Mouse (Mus musculus): ENCODE measurements around the gene Akap2. TPM values are rescaled to one million over a fixed set of nuclear protein-coding genes. Genes with fewer than 3 reads are reported as not detected.
A peak's percentile ranks its signal among the peaks of the same experiment; 100 is the strongest.

The Akap2 gene
- total and polyA plus RNA-seq, 2 experiments from 2014 or later: 11.5 to 37.7 TPM

DNA sequence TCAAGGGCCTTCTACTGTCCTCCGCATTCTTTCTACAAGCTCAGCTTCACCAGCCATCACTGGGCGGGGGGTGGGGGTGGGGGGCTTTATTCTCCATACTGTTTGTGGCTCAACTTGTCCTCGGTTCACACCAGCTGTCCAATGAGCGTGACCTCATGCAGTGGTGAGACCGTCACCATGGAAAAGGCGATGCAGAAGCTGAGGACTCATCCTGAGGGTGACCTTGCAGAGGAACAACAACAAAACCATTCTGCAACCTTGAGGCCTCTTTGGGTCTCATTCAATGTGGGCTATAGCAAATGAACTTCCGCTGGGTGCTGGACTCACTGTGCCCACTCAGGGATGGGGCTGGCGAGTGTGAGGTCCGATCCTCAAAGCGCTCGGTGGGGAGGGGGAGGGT, 34.1 kb downstream of the Akap2 start:
- ATAC-seq: no peak

DNA sequence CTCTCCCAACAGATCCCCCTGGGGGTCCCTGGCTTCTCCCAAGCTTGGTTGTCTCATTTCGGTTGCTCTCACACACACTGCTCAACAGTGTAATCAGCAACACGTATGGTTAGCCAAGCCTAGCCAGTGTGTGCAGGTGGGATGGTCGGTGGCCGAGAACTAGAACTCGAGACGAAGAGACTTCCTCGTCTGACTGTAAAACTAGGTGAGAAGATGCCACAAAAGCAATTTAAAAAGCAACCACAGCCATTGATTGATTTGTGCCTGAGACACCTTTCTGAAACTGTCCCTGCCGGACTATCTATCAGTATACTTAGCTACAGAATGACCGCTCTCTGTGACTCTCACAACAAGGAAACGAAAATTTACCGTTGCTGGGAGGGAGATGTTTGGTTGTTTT, 37.6 kb downstream of the Akap2 start:
- no peak overlapping the region for H3K9ac ChIP-seq (replicated peaks; ENCODE audit: low read length)
- H3K27ac ChIP-seq: no peak overlapping the region
- DNase-seq (ENCODE audit: low spot score) (no peak), ATAC-seq (no peak)
- no peak for TF ChIP-seq CTCF (IDR thresholded peaks at IDR 0.05; ENCODE audit: low read depth)
- no peaks in the 10 kb centered on the region for H3K9me3 ChIP-seq (ENCODE audit: low read length)
- no peaks in the 10 kb centered on the region for H3K4me1 ChIP-seq (ENCODE audit: insufficient read depth, low read length)
- H3K36me3 ChIP-seq (ENCODE audit: insufficient read depth, low read length): no peaks in the 10 kb centered on the region
- H3K4me3 ChIP-seq (ENCODE audit: low read length): no peak overlapping the region
- H3K27me3 ChIP-seq (ENCODE audit: insufficient read depth, low read length): no peaks in the 10 kb centered on the region
- no peak overlapping the region for H3K4me2 ChIP-seq (ENCODE audit: low read depth, low read length)
- 91% methylated on average over 11 of the region's 11 CpGs for WGBS

More for the DNA sequence above, 34.1 kb downstream of the Akap2 start:
- Histone ChIP-seq H3K27me3 (ENCODE audit: insufficient read depth, low read length) (no peaks in the 10 kb centered on the region), H3K4me2 (ENCODE audit: low read depth, low read length) (no peak overlapping the region), H3K4me1 (ENCODE audit: insufficient read depth, low read length) (no peaks in the 10 kb centered on the region), H3K4me3 (ENCODE audit: low read length) (no peak overlapping the region), H3K9ac (replicated peaks; ENCODE audit: low read length) (no peak overlapping the region), H3K36me3 (ENCODE audit: insufficient read depth, low read length) (no peaks in the 10 kb centered on the region), H3K9me3 (ENCODE audit: low read length) (no peaks in the 10 kb centered on the region), H3K27ac (no peak overlapping the region)
- 87% methylated on average over 11 of the region's 11 CpGs for WGBS
- no peak for DNase-seq (ENCODE audit: low spot score)
- no peak for TF ChIP-seq CTCF (IDR thresholded peaks at IDR 0.05; ENCODE audit: low read depth)

DNA sequence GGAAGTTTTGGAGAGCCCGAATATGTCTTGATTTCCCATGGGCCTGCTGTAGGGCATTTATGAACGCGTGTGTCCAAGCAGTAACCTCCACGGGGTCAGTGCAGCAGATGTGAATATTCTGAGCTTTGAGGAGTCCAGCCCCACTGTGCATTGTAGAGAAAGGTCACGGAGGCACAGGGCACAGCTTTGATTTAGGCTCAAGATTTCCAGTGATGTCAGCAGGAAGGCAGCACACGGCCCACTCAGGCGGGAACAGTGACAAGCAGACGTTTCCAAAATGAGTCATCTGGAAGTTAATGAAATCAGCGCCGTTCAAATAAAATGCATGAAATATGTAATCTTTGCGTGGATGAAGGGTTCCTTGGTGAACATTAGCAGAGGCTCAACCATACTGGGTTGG, 40.5 kb downstream of the Akap2 start:
- H3K27ac ChIP-seq: no peak overlapping the region
- no peak overlapping the region for H3K4me2 ChIP-seq (ENCODE audit: low read depth, low read length)
- H3K36me3 ChIP-seq (ENCODE audit: insufficient read depth, low read length): no peaks in the 10 kb centered on the region
- 0 out of 2 replicates have a peak, but pooled peaks cover 3% of the 10 kb centered on the region for H3K4me1 ChIP-seq (ENCODE audit: insufficient read depth, low read length)
- no peaks in the 10 kb centered on the region for H3K27me3 ChIP-seq (ENCODE audit: insufficient read depth, low read length)
- DNase-seq (ENCODE audit: low spot score): no peak
- 39% methylated on average over 11 of the region's 11 CpGs for WGBS
- TF ChIP-seq CTCF (IDR thresholded peaks at IDR 0.05; ENCODE audit: low read depth): no peak
- H3K4me3 ChIP-seq (ENCODE audit: low read length): no peak overlapping the region
- H3K9me3 ChIP-seq (ENCODE audit: low read length): no peaks in the 10 kb centered on the region
- no peak overlapping the region for H3K9ac ChIP-seq (replicated peaks; ENCODE audit: low read length)
- ATAC-seq: no peak

DNA sequence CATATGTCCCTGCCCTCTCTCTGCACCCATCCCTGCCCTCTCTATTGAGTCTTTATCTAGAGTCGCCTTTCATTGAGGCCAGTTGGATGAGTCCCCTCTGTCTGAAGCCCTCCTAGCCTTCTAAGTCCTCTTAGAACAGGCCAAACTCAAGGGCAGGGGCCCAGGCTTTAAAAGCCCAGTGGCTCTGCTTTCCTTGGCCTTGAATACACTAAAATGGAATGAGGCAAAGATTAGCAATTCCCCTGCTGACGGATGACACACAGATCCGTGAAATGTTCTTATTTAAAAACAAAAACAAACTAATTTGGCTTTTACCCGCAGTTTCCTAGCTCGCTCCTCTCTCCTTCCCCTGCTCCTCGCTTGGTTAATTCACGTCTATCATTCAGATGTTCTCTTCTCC, 45.0 kb downstream of the Akap2 start:
- H3K9ac ChIP-seq (replicated peaks; ENCODE audit: low read length): no peak overlapping the region
- H3K27ac ChIP-seq: peak overlapping the region; percentile 20; the same call in 1 of the 2 replicates
- H3K36me3 ChIP-seq (ENCODE audit: insufficient read depth, low read length): no peaks in the 10 kb centered on the region
- WGBS: 37% methylated on average over 7 of the region's 7 CpGs
- ATAC-seq (no peak), DNase-seq (ENCODE audit: low spot score) (no peak)
- no peak for TF ChIP-seq CTCF (IDR thresholded peaks at IDR 0.05; ENCODE audit: low read depth)
- 0 out of 2 replicates have a peak, but pooled peaks cover 3% of the 10 kb centered on the region for H3K4me1 ChIP-seq (ENCODE audit: insufficient read depth, low read length)
- H3K9me3 ChIP-seq (ENCODE audit: low read length): no peaks in the 10 kb centered on the region
- H3K4me2 ChIP-seq (ENCODE audit: low read depth, low read length): no peak overlapping the region
- H3K4me3 ChIP-seq (ENCODE audit: low read length): no peak overlapping the region
- no peaks in the 10 kb centered on the region for H3K27me3 ChIP-seq (ENCODE audit: insufficient read depth, low read length)

DNA sequence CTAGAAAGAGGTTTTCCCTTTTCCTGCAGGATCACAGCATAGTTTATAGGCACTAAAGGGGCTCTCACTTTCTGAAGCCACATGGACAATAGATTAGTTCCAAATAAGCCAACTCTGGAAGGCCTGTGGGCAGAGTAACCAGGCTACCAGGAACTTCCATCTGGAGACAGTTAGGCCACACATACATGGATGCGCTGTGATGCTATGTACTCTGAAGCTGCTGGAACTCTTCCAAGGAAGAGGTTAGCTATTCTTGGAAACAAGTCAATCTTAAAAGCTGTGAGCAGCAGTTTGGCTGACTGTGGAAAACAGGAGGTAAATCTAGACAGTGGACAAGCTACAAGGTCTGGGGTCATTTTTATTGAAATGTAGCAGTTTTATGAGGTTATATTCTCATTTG, 46.9 kb downstream of the Akap2 start:
- H3K27ac ChIP-seq: peak overlapping the region; percentile 22; the same call in 1 of the 2 replicates
- no peak overlapping the region for H3K9ac ChIP-seq (replicated peaks; ENCODE audit: low read length)
- no peaks in the 10 kb centered on the region for H3K9me3 ChIP-seq (ENCODE audit: low read length)
- H3K4me1 ChIP-seq (ENCODE audit: insufficient read depth, low read length): 0 out of 2 replicates have a peak, but pooled peaks cover 3% of the 10 kb centered on the region
- H3K36me3 ChIP-seq (ENCODE audit: insufficient read depth, low read length): no peaks in the 10 kb centered on the region
- DNase-seq (ENCODE audit: low spot score): peak; percentile 81
- no peak for TF ChIP-seq CTCF (IDR thresholded peaks at IDR 0.05; ENCODE audit: low read depth)
- no peak overlapping the region for H3K4me3 ChIP-seq (ENCODE audit: low read length)
- 34% methylated on average over 1 of the region's 1 CpGs for WGBS
- H3K27me3 ChIP-seq (ENCODE audit: insufficient read depth, low read length): no peaks in the 10 kb centered on the region
- no peak overlapping the region for H3K4me2 ChIP-seq (ENCODE audit: low read depth, low read length)
- ATAC-seq: no peak

DNA sequence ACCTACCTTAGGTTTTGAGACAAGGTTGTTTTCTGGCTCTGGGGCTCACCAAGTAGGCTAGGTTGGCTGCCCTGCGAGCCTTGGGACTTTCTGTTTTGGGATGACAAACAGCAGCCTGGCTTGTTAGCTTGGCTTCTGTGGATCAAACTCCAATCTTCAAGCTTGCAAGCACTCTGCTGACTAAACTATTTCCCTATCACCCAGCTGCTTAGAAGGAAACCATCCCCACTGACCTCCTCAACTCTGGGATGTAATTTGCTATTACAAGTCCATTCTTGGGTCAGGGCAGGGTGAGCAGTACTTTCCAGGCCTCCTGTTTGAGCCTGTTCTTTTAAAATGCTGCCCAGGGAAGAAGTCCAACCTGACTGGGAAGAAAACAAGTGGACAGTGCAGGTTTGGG, 47.5 kb downstream of the Akap2 start:
- TF ChIP-seq CTCF (IDR thresholded peaks at IDR 0.05; ENCODE audit: low read depth): no peak
- Histone ChIP-seq H3K4me3 (ENCODE audit: low read length) (no peak overlapping the region), H3K27ac (peak overlapping the region; percentile 22; the same call in 1 of the 2 replicates), H3K9ac (replicated peaks; ENCODE audit: low read length) (no peak overlapping the region), H3K27me3 (ENCODE audit: insufficient read depth, low read length) (no peaks in the 10 kb centered on the region), H3K4me2 (ENCODE audit: low read depth, low read length) (no peak overlapping the region), H3K36me3 (ENCODE audit: insufficient read depth, low read length) (no peaks in the 10 kb centered on the region), H3K4me1 (ENCODE audit: insufficient read depth, low read length) (0 out of 2 replicates have a peak, but pooled peaks cover 3% of the 10 kb centered on the region), H3K9me3 (ENCODE audit: low read length) (no peaks in the 10 kb centered on the region)
- no peak for DNase-seq (ENCODE audit: low spot score)
- WGBS: 83% methylated on average over 1 of the region's 1 CpGs
- ATAC-seq: no peak

DNA sequence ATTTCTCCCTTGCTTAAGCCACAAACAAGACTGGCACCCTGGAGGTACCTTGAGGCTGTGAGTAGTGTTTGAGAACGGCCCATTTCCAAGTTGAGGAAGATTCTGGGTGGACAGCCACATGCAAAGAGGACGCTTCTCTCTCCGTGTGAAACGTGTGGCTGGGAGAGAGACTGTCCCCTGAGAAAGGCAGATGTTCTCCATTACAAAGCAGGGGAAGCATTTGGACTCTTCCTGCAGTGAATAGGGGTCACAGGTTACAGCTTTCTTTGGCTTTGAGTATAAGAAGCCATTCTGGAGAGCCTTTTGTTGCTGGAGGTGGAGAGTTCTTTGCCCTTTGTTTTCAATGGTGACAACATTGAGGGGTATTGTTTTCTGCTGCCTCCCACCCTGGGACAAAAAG, 48.3 kb downstream of the Akap2 start:
- Histone ChIP-seq H3K27ac (no peak overlapping the region), H3K4me1 (ENCODE audit: insufficient read depth, low read length) (0 out of 2 replicates have a peak, but pooled peaks cover 3% of the 10 kb centered on the region), H3K9ac (replicated peaks; ENCODE audit: low read length) (no peak overlapping the region), H3K4me2 (ENCODE audit: low read depth, low read length) (no peak overlapping the region), H3K4me3 (ENCODE audit: low read length) (no peak overlapping the region), H3K9me3 (ENCODE audit: low read length) (no peaks in the 10 kb centered on the region), H3K27me3 (ENCODE audit: insufficient read depth, low read length) (no peaks in the 10 kb centered on the region), H3K36me3 (ENCODE audit: insufficient read depth, low read length) (no peaks in the 10 kb centered on the region)
- TF ChIP-seq CTCF (IDR thresholded peaks at IDR 0.05; ENCODE audit: low read depth): no peak
- DNase-seq (ENCODE audit: low spot score): no peak
- WGBS: 20% methylated on average over 4 of the region's 4 CpGs
- no peak for ATAC-seq

All from hindbrain, postnatal 0 days (tissue).